Mouse (Mus musculus) spleen, embryonic (tissue): ENCODE data around the gene Plppr1.
"Not testable (repeated sequence)": the region's sequence is repeated elsewhere in the genome, so short reads cannot be mapped to it uniquely, and the experiment has no call there.

Experiments used
- CTCF ChIA-PET: fragments of 350-600 bp; sonication (Branson Sonifier 250); formaldehyde crosslinking; loops from one replicate; lab custom pipeline; 2022; lab: Charles Lee

The Plppr1 gene

DNA sequence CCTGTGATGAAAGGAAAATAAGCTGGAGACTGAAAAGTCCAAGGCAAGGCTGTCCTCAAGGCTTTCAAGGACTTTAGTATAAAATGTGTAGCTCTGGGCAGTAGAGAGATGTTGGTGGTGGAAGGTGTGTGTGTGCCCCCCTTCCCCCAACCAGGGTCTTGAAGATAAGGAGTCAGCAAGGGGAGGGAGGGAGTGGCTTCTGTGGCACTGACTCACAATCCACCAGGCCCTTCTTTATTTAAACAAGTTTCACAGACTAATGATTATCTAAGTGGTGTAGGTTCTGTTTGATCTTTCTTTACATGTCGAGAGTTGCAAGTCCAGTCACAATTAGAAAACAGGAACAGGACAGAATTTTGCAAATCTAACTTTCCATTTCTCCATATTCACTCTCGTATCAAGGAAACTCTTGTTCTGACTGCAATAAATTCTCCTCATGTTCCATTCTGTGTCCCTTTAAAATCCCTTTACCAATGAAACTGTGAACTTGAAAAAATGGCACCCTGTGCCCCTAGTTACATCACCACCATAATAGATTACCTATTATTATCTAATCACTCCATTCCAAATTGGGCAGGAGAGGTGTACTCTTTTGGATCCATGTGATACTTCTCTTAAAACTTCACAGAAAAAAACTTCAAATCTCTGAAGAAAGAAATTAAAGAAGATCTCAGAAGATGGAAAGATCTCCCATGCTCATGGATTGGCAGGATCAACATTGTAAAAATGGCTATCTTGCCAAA lies 324.7 kb downstream of the Plppr1 start:
- CTCF ChIA-PET = not testable (repeated sequence)

DNA sequence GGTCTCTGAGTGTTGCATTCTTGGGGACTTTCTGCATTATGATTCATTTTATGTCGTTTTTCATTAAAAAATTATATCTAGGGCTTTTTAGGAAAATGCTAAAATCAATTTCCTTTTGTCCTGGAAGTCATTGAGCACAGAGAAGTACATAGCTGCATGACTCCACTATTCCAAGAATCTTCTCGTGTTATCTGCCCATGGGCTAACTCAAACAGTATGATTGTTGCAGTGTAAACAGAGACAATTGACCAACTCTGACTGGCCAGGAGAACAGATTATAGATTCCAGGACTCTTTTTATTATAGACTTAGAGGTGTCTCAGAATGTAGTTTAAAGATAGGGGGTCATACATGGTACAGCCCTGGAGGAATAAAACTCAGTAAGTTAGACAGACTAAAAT lies 327.8 kb downstream of the Plppr1 start:
- CTCF ChIA-PET = no interaction called here
